Mouse (Mus musculus): ENCODE data around the gene Cmah. TPM values are rescaled to one million over a fixed set of nuclear protein-coding genes. Genes with fewer than 3 reads are reported as not detected.
A peak's percentile ranks its signal among the peaks of the same experiment; 100 is the strongest.
"Not testable (repeated sequence)": the region's sequence is repeated elsewhere in the genome, so short reads cannot be mapped to it uniquely, and the experiment has no call there.

The Cmah gene
- polyA plus RNA-seq, 1 experiment from 2014 or later: 0.43 TPM

DNA sequence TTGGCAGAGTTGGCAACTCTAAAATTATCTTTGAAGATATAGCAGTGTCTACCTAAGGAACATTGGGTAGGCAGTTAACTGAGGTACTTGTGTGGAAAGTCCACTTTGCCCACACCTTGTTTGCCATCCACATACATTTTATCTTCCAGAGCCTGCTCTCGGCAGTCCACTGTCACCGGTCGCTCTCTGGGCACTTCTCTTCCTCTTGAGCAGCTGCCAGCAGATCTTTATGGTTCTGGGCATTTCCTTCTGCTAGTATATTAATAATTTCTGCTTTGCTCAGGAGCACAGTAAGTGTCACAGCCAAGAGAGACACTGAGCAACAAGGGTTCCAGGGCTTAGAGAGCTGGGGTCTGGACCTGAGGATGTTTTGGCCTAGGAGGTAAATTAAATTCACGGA is 68.6 kb downstream of the Cmah start:
- WGBS: 89% methylated on average over 4 of the region's 4 CpGs
- no peak for ATAC-seq (ENCODE audit: low FRiP score)

GRCm38 (mm10) chr13:24397181-24397580 is 70.0 kb downstream of the Cmah start:
- H3K27me3 ChIP-seq (ENCODE audit: control insufficient read depth, insufficient read depth, low read length): no peaks in the 10 kb centered on the region
- H3K9ac ChIP-seq (ENCODE audit: low read depth, low read length): no peak overlapping the region
- H3K4me2 ChIP-seq (replicated peaks; ENCODE audit: low read depth, low read length): no peak overlapping the region
- no peak for DNase-seq (ENCODE audit: low spot score)
- no peaks in the 10 kb centered on the region for H3K4me1 ChIP-seq (replicated peaks; ENCODE audit: control insufficient read depth, insufficient read depth, low read length)
- ATAC-seq (ENCODE audit: low FRiP score): no peak
- H3K9me3 ChIP-seq (ENCODE audit: control insufficient read depth, low read length): no peaks in the 10 kb centered on the region
- WGBS: 84% methylated on average over 3 of the region's 3 CpGs
- no peak overlapping the region for H3K4me3 ChIP-seq (ENCODE audit: low read depth, low read length)
- H3K27ac ChIP-seq (ENCODE audit: low read depth, low read length): no peak overlapping the region
- H3K36me3 ChIP-seq (ENCODE audit: control insufficient read depth, insufficient read depth, low read length): no peaks in the 10 kb centered on the region

More for the DNA sequence above, 68.6 kb downstream of the Cmah start:
- DNase-seq (ENCODE audit: low spot score): no peak
- no peak overlapping the region for H3K27ac ChIP-seq (ENCODE audit: low read depth, low read length)
- no peaks in the 10 kb centered on the region for H3K9me3 ChIP-seq (ENCODE audit: control insufficient read depth, low read length)
- no peaks in the 10 kb centered on the region for H3K36me3 ChIP-seq (ENCODE audit: control insufficient read depth, insufficient read depth, low read length)
- no peak overlapping the region for H3K4me2 ChIP-seq (replicated peaks; ENCODE audit: low read depth, low read length)
- no peaks in the 10 kb centered on the region for H3K27me3 ChIP-seq (ENCODE audit: control insufficient read depth, insufficient read depth, low read length)
- no peak overlapping the region for H3K9ac ChIP-seq (ENCODE audit: low read depth, low read length)
- H3K4me1 ChIP-seq (replicated peaks; ENCODE audit: control insufficient read depth, insufficient read depth, low read length): no peaks in the 10 kb centered on the region
- H3K4me3 ChIP-seq (ENCODE audit: low read depth, low read length): no peak overlapping the region

GRCm38 (mm10) chr13:24398488-24398887 is 71.3 kb downstream of the Cmah start:
- Histone ChIP-seq H3K9ac (ENCODE audit: low read depth, low read length) (no peak overlapping the region), H3K9me3 (ENCODE audit: control insufficient read depth, low read length) (no peaks in the 10 kb centered on the region), H3K27me3 (ENCODE audit: control insufficient read depth, insufficient read depth, low read length) (no peaks in the 10 kb centered on the region), H3K4me2 (replicated peaks; ENCODE audit: low read depth, low read length) (no peak overlapping the region), H3K36me3 (ENCODE audit: control insufficient read depth, insufficient read depth, low read length) (no peaks in the 10 kb centered on the region), H3K4me3 (ENCODE audit: low read depth, low read length) (no peak overlapping the region), H3K4me1 (replicated peaks; ENCODE audit: control insufficient read depth, insufficient read depth, low read length) (no peaks in the 10 kb centered on the region), H3K27ac (ENCODE audit: low read depth, low read length) (no peak overlapping the region)
- ATAC-seq (ENCODE audit: low FRiP score) (no peak), DNase-seq (ENCODE audit: low spot score) (no peak)
- 80% methylated on average over 3 of the region's 3 CpGs for WGBS

DNA sequence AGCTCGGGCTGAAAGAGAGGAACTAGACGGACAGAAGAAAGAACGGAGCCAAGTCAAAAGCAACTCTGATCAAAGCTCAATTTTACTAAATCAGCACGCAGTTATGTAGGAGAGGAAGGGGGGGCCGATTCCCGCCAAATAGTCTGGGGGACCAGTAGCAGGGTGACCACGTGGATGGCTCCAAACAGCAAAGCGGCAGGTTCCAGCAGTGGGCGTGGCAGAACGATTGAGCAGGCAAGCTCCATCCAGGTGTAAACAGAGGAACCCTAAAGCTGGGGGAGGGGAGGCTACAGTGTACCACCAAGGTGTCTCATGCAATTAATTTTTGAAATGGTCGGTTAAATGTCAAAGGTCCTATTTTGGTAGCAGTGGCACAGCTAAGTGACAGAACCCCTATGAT is 74.6 kb downstream of the Cmah start:
- not testable (repeated sequence) for H3K27ac ChIP-seq (ENCODE audit: low read depth, low read length); H3K27me3 ChIP-seq (ENCODE audit: control insufficient read depth, insufficient read depth, low read length); H3K4me1 ChIP-seq (replicated peaks; ENCODE audit: control insufficient read depth, insufficient read depth, low read length); H3K9me3 ChIP-seq (ENCODE audit: control insufficient read depth, low read length); H3K36me3 ChIP-seq (ENCODE audit: control insufficient read depth, insufficient read depth, low read length); H3K4me3 ChIP-seq (ENCODE audit: low read depth, low read length); H3K4me2 ChIP-seq (replicated peaks; ENCODE audit: low read depth, low read length); H3K9ac ChIP-seq (ENCODE audit: low read depth, low read length); DNase-seq (ENCODE audit: low spot score); ATAC-seq (ENCODE audit: low FRiP score)
- WGBS: 38% methylated on average over 11 of the region's 11 CpGs

DNA sequence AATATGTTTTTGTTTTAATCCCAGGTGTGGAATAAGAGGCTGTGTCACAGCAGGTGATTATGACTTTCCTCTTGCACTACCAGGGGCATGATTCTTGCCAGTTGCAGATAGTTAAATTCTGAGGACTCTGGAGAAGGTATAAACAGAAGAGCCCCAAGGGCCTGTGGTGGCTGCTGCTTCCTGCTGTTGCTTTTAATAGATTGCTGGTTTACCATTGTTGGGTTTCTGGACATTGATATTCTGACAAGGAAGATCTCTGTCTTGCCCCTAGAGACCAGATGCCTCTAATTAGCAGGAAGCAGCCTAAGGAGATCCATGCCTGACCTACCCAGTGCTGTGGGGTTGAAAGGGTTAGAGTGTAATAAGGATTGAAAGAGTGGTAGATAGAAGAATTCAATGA is 75.8 kb downstream of the Cmah start:
- no peak for DNase-seq (ENCODE audit: low spot score)
- no peak for ATAC-seq (ENCODE audit: low FRiP score)
- Histone ChIP-seq H3K36me3 (ENCODE audit: control insufficient read depth, insufficient read depth, low read length) (no peaks in the 10 kb centered on the region), H3K9me3 (ENCODE audit: control insufficient read depth, low read length) (no peaks in the 10 kb centered on the region), H3K9ac (ENCODE audit: low read depth, low read length) (no peak overlapping the region), H3K27ac (ENCODE audit: low read depth, low read length) (no peak overlapping the region), H3K27me3 (ENCODE audit: control insufficient read depth, insufficient read depth, low read length) (no peaks in the 10 kb centered on the region), H3K4me3 (ENCODE audit: low read depth, low read length) (no peak overlapping the region), H3K4me2 (replicated peaks; ENCODE audit: low read depth, low read length) (no peak overlapping the region), H3K4me1 (replicated peaks; ENCODE audit: control insufficient read depth, insufficient read depth, low read length) (no peaks in the 10 kb centered on the region)

DNA sequence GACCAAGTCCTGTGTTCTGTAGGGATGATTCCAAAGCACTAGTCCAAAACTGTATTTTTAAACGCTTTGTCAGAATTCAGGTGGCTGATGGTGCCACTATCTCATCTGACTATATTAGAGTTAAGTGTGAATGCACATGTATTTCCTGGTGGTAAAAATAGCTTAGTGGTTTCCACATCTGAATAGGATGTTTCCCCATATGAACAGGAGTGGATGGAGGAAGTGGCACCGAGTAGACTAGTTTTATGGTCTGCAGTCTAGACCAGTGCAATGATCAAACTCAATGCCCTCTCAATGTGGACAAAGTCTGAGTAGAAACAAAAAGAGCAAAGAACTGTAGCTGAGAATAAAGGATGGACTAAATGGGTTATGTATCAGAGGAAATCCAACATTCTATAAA is 79.6 kb downstream of the Cmah start:
- 88% methylated on average over 2 of the region's 2 CpGs for WGBS

GRCm38 (mm10) chr13:24414635-24415206 is 87.5 kb downstream of the Cmah start:
- WGBS: 65% methylated on average over 4 of the region's 4 CpGs
- no peaks in the 10 kb centered on the region for H3K27me3 ChIP-seq (ENCODE audit: control insufficient read depth, insufficient read depth, low read length)
- H3K4me3 ChIP-seq (ENCODE audit: low read depth, low read length): no peak overlapping the region

More for the DNA sequence above, 79.6 kb downstream of the Cmah start:
- no peak for ATAC-seq (ENCODE audit: low FRiP score)
- Histone ChIP-seq H3K36me3 (ENCODE audit: control insufficient read depth, insufficient read depth, low read length) (no peaks in the 10 kb centered on the region), H3K9me3 (ENCODE audit: control insufficient read depth, low read length) (no peaks in the 10 kb centered on the region), H3K27me3 (ENCODE audit: control insufficient read depth, insufficient read depth, low read length) (no peaks in the 10 kb centered on the region), H3K9ac (ENCODE audit: low read depth, low read length) (no peak overlapping the region), H3K4me2 (replicated peaks; ENCODE audit: low read depth, low read length) (no peak overlapping the region), H3K27ac (ENCODE audit: low read depth, low read length) (no peak overlapping the region), H3K4me1 (replicated peaks; ENCODE audit: control insufficient read depth, insufficient read depth, low read length) (no peaks in the 10 kb centered on the region), H3K4me3 (ENCODE audit: low read depth, low read length) (no peak overlapping the region)
- no peak for DNase-seq (ENCODE audit: low spot score)

GRCm38 (mm10) chr13:24415506-24416206 is 88.5 kb downstream of the Cmah start:
- Histone ChIP-seq H3K4me2 (replicated peaks; ENCODE audit: low read depth, low read length) (no peak overlapping the region), H3K36me3 (ENCODE audit: control insufficient read depth, insufficient read depth, low read length) (no peaks in the 10 kb centered on the region), H3K9me3 (ENCODE audit: control insufficient read depth, low read length) (no peaks in the 10 kb centered on the region), H3K9ac (ENCODE audit: low read depth, low read length) (no peak overlapping the region), H3K27me3 (ENCODE audit: control insufficient read depth, insufficient read depth, low read length) (no peaks in the 10 kb centered on the region), H3K4me3 (ENCODE audit: low read depth, low read length) (no peak overlapping the region), H3K4me1 (replicated peaks; ENCODE audit: control insufficient read depth, insufficient read depth, low read length) (no peaks in the 10 kb centered on the region), H3K27ac (ENCODE audit: low read depth, low read length) (no peak overlapping the region)
- no peak for DNase-seq (ENCODE audit: low spot score)
- 82% methylated on average over 13 of the region's 13 CpGs for WGBS
- ATAC-seq (ENCODE audit: low FRiP score): no peak

More at GRCm38 (mm10) chr13:24414635-24415206, 87.5 kb downstream of the Cmah start:
- Histone ChIP-seq H3K36me3 (ENCODE audit: control insufficient read depth, insufficient read depth, low read length) (no peaks in the 10 kb centered on the region), H3K4me1 (replicated peaks; ENCODE audit: control insufficient read depth, insufficient read depth, low read length) (no peaks in the 10 kb centered on the region), H3K27ac (ENCODE audit: low read depth, low read length) (no peak overlapping the region), H3K4me2 (replicated peaks; ENCODE audit: low read depth, low read length) (no peak overlapping the region), H3K9me3 (ENCODE audit: control insufficient read depth, low read length) (no peaks in the 10 kb centered on the region), H3K9ac (ENCODE audit: low read depth, low read length) (no peak overlapping the region)
- ATAC-seq (ENCODE audit: low FRiP score) (no peak), DNase-seq (ENCODE audit: low spot score) (no peak)

- H3K9ac ChIP-seq (ENCODE audit: low read depth, low read length): no peak overlapping the region
- H3K27ac ChIP-seq (ENCODE audit: low read depth, low read length): no peak overlapping the region
- DNase-seq (ENCODE audit: low spot score) (peak; percentile 42), ATAC-seq (ENCODE audit: low FRiP score) (no peak)
- no peak overlapping the region for H3K4me2 ChIP-seq (replicated peaks; ENCODE audit: low read depth, low read length)
- H3K4me1 ChIP-seq (replicated peaks; ENCODE audit: control insufficient read depth, insufficient read depth, low read length): no peaks in the 10 kb centered on the region
- H3K9me3 ChIP-seq (ENCODE audit: control insufficient read depth, low read length): no peaks in the 10 kb centered on the region
- 46% methylated on average over 4 of the region's 4 CpGs for WGBS
- no peak overlapping the region for H3K4me3 ChIP-seq (ENCODE audit: low read depth, low read length)
- no peaks in the 10 kb centered on the region for H3K36me3 ChIP-seq (ENCODE audit: control insufficient read depth, insufficient read depth, low read length)
- H3K27me3 ChIP-seq (ENCODE audit: control insufficient read depth, insufficient read depth, low read length): no peaks in the 10 kb centered on the region
Measured at GRCm38 (mm10) chr13:24416409-24416808, 89.2 kb downstream of the Cmah start.
